Mouse (Mus musculus) neural tube, embryonic 15.5 days (tissue): ENCODE measurements around the gene Stoml1. TPM values are rescaled to one million over a fixed set of nuclear protein-coding genes. Genes with fewer than 3 reads are reported as not detected.

Experiments
- ATAC-seq: fragments of 200-750 bp; cut with Nextera tagmentation; 2 replicates; pipeline ENCODE4 v1.8.0; 2017; ENCODE audit warnings: mild to moderate bottlenecking, moderate TSS enrichment, moderate library complexity; ENCODE audit not compliant: low FRiP score
- H3K27ac ChIP-seq: fragments of 300-500 bp; sonication (generic); replicated peaks from 2 replicates; pipeline ENCODE4 v1.5.1; 2015; ENCODE audit warnings: mild to moderate bottlenecking, inconsistent platforms
- H3K27me3 ChIP-seq: fragments of 300-500 bp; sonication (generic); replicated peaks from 2 replicates; pipeline ENCODE4 v1.6.1; 2015; ENCODE audit warnings: inconsistent platforms
- H3K36me3 ChIP-seq: fragments of 300-500 bp; sonication (generic); 2 replicates; pipeline ENCODE4 v1.6.1; 2015; ENCODE audit warnings: inconsistent platforms
- H3K4me1 ChIP-seq: fragments of 300-500 bp; sonication (generic); 2 replicates; pipeline ENCODE4 v1.6.1; 2015; ENCODE audit warnings: inconsistent platforms
- H3K4me2 ChIP-seq: fragments of 300-500 bp; sonication (generic); 2 replicates; pipeline ENCODE4 v1.6.1; 2015; ENCODE audit warnings: inconsistent platforms, mild to moderate bottlenecking, moderate library complexity
- H3K4me3 ChIP-seq: fragments of 300-500 bp; sonication (generic); replicated peaks from 2 replicates; pipeline ENCODE4 v1.5.1; 2015; ENCODE audit warnings: mild to moderate bottlenecking, inconsistent platforms
- H3K9ac ChIP-seq: fragments of 300-500 bp; sonication (generic); replicated peaks from 2 replicates; pipeline ENCODE4 v1.6.1; 2015; ENCODE audit warnings: mild to moderate bottlenecking, inconsistent platforms
- H3K9me3 ChIP-seq: fragments of 300-500 bp; sonication (generic); replicated peaks from 2 replicates; pipeline ENCODE4 v1.6.1; 2016; ENCODE audit warnings: inconsistent platforms
- WGBS: fragments of 180-500 bp; shearing (Covaris S2); methylation state at CpG from one replicate; pipeline ENCODE4 v1.1.7; 2015; ENCODE audit warnings: mixed read lengths; 5-methylcytosine and 5-hydroxymethylcytosine counted together
- polyA plus RNA-seq: library from polyadenylated mRNA; unstranded; fragments of >200 nt; fragmentation: Nextera tagmentation; extraction: Ambion mirVana; gene quantifications from 2 replicates; pipeline ENCODE4 v1.2.1, GENCODE M21; 2015

Gene Stoml1
- polyA plus RNA-seq, 1 experiment from 2014 or later: 136 TPM

DNA sequence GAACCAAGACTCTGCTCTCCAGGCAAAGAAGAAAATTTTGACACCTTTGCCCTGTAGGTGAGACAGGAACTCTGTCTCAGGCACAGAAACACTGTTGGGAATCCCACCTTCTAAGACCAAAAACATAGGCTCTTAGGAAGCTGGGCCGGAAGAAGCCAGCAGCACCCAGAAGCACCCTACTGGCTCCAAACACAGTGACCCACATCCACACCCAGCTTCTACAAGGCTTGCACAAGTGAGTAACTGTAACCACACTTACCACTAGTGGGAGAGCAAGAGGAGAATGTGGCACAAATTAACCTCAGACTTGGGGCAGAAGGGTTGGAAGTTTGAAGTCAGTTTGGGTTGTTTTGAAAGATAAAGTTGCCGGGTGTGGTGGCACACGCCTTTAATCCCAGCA lies 22.8 kb downstream of the Stoml1 start:
- Histone ChIP-seq H3K9me3 (no peaks in the 10 kb centered on the region), H3K9ac (no peak overlapping the region), H3K36me3 (no peaks in the 10 kb centered on the region), H3K4me1 (peaks cover 20% of the 10 kb centered on the region), H3K4me2 (no peak overlapping the region), H3K27ac (peak overlapping the region; percentile 51), H3K4me3 (no peak overlapping the region), H3K27me3 (no peaks in the 10 kb centered on the region)
- ATAC-seq: no peak
- WGBS: 86% methylated on average over 3 of the region's 3 CpGs

DNA sequence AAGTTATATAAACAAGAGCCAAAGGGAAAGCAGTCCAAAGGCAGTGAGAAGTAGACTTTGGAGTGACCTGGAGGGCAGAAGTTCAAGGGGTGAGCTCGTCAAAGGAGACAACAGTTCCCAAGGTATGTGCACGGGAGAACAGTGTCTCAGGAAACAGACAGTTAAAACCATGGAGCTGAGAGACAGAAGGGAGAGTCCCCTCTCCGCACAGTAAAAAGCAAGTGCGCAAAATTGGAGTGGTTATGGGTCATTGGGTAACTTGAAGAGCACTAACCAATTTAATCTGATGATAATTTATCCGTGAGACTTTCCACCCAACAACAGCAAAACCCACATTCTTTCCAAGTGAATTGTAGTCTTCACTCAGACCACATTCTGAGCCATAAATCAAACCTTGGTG lies 23.4 kb downstream of the Stoml1 start:
- Histone ChIP-seq H3K4me3 (no peak overlapping the region), H3K36me3 (no peaks in the 10 kb centered on the region), H3K27ac (no peak overlapping the region), H3K27me3 (no peaks in the 10 kb centered on the region), H3K4me2 (no peak overlapping the region), H3K4me1 (peaks cover 20% of the 10 kb centered on the region), H3K9ac (no peak overlapping the region), H3K9me3 (no peaks in the 10 kb centered on the region)
- WGBS: 29% methylated on average over 5 of the region's 5 CpGs
- no peak for ATAC-seq

DNA sequence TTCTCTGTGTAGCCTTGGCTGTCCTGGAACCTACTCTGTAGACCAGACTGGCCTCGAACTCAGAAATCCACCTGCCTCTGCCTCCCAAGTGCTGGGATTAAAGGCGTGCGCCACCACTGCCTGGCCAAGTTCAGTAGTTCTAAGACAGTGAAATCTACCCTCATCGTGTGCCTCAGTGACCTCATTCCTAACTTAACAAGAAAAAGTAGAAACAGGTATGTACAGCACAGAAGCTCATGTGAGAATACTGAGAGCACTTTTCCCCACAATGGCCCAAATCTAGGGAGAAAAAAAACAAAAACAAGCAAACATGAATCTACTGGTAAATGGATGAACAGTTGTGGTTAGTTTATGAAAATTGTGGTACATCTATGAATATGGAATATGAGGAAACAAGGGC lies 25.3 kb downstream of the Stoml1 start:
- no peak overlapping the region for H3K27ac ChIP-seq
- 92% methylated on average over 4 of the region's 4 CpGs for WGBS
- H3K27me3 ChIP-seq: no peaks in the 10 kb centered on the region
- H3K9me3 ChIP-seq: no peaks in the 10 kb centered on the region
- no peak for ATAC-seq
- H3K9ac ChIP-seq: no peak overlapping the region
- H3K4me1 ChIP-seq: peaks cover 20% of the 10 kb centered on the region
- no peak overlapping the region for H3K4me3 ChIP-seq
- H3K4me2 ChIP-seq: no peak overlapping the region
- no peaks in the 10 kb centered on the region for H3K36me3 ChIP-seq

DNA sequence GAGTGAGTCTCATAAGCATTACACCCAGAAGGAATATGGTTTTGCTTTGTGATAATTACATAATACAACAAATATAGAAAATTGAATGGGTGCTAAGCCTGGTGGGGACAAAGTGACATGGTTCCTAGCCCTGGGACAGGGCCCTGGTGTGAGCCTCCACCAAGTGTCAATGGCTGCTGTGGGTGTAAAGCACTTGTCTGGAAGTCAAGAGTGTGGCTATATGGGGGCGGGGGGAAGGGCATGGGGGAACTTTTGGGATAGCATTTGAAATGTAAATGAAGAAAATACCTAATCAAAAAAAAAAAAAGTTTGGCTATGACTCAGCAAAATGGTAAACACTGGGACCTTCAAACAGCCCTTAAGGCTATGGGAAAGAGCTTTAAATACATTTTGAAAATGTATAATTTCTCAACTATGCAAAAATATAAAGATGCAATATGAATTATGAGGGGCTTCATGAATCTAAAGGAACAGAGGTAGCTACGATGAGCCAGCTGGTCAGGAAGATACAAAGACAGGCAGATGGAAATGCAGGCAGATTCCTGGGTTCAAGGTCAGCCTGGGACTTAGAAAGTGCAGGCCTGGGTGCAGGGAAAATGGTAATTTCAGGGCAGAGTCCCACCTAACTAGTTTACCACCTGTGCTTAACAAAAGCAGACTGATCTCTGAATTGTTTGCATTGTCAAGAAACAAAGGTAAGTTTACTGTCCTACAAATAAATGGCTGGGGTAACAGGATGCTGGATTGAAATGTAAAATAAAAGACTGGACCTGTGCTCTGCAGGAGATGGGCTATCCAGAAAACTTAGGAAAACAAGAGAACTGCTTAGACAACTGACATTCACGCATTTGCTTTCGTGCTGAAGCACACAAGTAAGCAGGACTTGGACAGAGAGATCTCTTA lies 26.1 kb downstream of the Stoml1 start:
- Histone ChIP-seq H3K4me3 (no peak overlapping the region), H3K4me2 (no peak overlapping the region), H3K4me1 (peaks cover 20% of the 10 kb centered on the region), H3K9me3 (no peaks in the 10 kb centered on the region), H3K9ac (no peak overlapping the region), H3K36me3 (no peaks in the 10 kb centered on the region), H3K27me3 (no peaks in the 10 kb centered on the region), H3K27ac (no peak overlapping the region)
- ATAC-seq: no peak
- WGBS: 42% methylated on average over 4 of the region's 4 CpGs

DNA sequence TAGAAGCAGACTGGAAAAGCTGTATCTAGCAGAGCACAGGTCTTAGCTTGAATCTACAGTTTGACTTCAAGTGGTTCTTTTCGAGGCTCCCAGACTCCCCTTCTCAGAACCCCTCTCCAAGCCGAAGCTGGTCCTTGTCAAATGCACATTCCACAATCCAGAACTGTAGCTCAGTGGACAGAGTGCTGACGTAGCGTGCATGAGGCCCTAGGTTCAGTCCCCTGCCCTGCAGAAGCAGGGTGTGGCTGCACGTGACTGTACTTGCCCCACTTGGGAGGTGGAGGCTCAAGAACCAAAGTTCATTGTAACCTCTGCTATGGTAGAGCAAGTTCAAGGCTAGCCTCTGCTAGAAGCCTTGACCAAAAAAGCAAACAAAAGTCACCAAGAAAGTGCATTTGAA lies 26.8 kb downstream of the Stoml1 start:
- Histone ChIP-seq H3K9me3 (no peaks in the 10 kb centered on the region), H3K27ac (no peak overlapping the region), H3K4me2 (no peak overlapping the region), H3K9ac (no peak overlapping the region), H3K4me1 (peaks cover 15% of the 10 kb centered on the region), H3K4me3 (no peak overlapping the region), H3K36me3 (no peaks in the 10 kb centered on the region), H3K27me3 (no peaks in the 10 kb centered on the region)
- ATAC-seq: no peak
- WGBS: 66% methylated on average over 5 of the region's 5 CpGs

DNA sequence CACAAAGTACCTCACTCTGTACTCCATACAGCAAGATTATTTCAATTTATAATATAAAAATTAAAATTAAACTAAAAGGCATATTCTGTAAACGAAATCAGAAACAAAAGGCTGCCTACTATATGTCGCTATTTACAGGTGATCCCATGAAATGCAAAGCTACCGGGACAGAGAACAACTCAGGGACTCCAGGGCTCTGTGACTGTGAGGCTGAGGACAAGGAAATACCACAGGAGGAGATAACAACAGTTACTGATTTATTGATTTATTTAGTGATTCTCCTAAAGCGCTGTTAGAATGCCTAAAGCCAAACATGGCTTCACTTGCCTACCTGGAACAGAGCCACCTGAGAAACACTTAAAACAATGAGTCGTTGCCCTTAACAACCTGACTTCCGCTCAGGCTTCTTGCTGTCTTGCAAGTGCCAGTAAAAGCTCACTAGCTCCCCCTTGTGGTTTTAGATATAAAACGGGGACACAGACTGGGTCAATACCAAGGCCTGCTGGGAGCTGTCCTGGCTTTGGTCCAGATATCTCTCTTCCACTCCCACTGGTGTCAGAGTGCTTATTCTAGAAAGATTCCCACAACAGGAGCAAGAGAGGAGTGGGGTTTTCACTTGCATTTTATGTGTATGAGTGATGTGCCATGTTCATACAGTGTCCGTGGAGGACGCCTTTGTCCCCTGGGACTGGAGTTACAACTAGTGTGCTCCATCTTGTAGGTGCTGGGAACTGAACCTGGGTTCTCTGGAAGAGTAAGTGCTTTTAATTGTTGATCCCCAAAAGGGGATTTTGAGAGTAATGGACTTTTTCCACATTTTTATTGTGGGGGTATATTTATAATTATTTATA lies 27.5 kb downstream of the Stoml1 start:
- Histone ChIP-seq H3K4me1 (peaks cover 10% of the 10 kb centered on the region; the same call in 1 of the 2 replicates), H3K4me2 (no peak overlapping the region), H3K9ac (no peak overlapping the region), H3K36me3 (no peaks in the 10 kb centered on the region), H3K9me3 (no peaks in the 10 kb centered on the region), H3K4me3 (no peak overlapping the region), H3K27ac (no peak overlapping the region), H3K27me3 (no peaks in the 10 kb centered on the region)
- 35% methylated on average over 9 of the region's 9 CpGs for WGBS
- ATAC-seq: peak; percentile 63; the same call in 1 of the 2 replicates

DNA sequence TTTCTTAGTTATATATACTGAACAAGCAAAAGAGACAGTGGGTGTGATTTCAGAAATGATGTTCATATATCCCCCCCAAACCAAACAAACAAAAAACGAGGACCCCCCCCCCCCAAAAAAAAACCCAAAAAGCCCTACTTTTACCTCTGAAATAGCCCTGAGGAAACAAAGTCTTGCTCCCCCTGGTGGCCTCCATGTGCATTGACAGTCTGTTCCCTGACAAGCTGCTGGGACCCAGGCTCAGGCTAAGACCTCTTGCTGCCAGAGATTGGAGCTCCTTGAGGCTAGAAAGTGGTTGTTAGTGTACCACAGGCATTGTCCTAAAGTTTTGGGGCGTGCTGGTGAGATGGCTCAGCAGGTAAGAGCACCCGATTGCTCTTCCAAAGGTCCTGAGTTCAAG lies 28.6 kb downstream of the Stoml1 start:
- no peak overlapping the region for H3K4me2 ChIP-seq
- no peaks in the 10 kb centered on the region for H3K27me3 ChIP-seq
- 58% methylated on average over 3 of the region's 3 CpGs for WGBS
- peaks cover 6% of the 10 kb centered on the region; the same call in 1 of the 2 replicates for H3K4me1 ChIP-seq
- no peak overlapping the region for H3K27ac ChIP-seq
- no peak for ATAC-seq
- H3K4me3 ChIP-seq: no peak overlapping the region
- no peaks in the 10 kb centered on the region for H3K36me3 ChIP-seq
- no peak overlapping the region for H3K9ac ChIP-seq
- no peaks in the 10 kb centered on the region for H3K9me3 ChIP-seq

DNA sequence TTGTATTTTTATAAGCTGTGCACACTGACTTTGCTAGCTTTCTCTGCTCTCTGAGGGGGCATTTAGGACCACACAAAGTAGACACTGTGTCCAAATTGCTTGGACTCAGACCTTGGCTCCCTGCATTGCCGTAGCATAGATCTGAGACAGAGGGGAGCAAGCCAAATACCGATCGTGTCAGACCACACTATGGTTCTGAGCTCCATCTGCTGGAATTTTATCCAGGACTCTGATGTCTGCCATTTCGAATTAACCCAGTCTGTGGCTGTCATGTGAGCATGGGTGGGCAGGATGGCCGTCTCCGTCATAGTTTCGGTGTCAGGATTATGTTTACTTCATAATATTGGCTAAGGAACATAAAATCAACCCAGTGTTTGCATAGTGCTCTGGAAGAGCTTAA lies 30.5 kb downstream of the Stoml1 start:
- no peak overlapping the region for H3K4me3 ChIP-seq
- no peaks in the 10 kb centered on the region for H3K27me3 ChIP-seq
- no peaks in the 10 kb centered on the region for H3K9me3 ChIP-seq
- no peak overlapping the region for H3K27ac ChIP-seq
- no peak overlapping the region for H3K4me2 ChIP-seq
- no peak overlapping the region for H3K9ac ChIP-seq
- no peak for ATAC-seq
- WGBS: 75% methylated on average over 7 of the region's 7 CpGs
- no peaks in the 10 kb centered on the region for H3K36me3 ChIP-seq
- peaks cover 6% of the 10 kb centered on the region; the same call in 1 of the 2 replicates for H3K4me1 ChIP-seq

DNA sequence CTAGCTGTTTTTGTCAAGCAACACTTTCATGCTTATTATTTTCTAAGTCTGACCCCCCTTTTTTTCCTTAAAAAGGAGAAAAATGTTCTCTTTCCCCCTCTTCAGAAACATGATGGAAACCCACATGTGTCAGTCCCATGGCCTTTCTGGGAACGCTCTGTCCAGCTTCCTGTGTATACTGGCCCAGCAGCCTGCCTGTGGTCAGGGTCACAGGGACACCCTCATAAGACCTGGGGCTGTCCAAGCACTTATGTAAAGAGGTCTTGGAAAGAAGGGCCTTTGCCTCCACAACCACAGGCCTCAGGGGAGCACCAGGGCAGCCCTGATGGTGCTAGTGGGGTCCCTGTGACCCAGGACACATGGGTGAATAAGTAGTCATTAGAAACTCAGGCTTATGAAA lies 36.1 kb downstream of the Stoml1 start:
- H3K27me3 ChIP-seq: no peaks in the 10 kb centered on the region
- no peak overlapping the region for H3K4me2 ChIP-seq

DNA sequence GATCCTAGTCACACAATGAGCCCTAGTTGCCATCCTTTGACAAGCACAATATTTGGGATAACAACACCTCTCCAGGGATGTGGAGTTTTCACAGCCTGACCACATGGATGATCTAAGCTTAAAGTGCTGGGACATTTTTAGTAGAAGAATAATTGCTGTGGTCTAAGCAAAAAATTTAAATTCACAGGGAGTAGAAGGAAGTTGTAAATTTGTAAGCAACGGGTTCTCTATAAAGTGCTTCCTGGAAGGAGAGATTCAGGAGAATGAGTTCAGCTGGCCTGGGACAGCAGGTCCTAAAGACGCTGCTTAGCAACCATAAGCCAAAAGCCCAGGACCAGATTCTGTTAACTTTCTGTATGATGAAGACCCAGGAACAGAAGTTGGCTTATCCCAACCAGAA lies 36.9 kb downstream of the Stoml1 start:
- Histone ChIP-seq H3K4me3 (no peak overlapping the region), H3K27ac (no peak overlapping the region), H3K4me1 (no peaks in the 10 kb centered on the region), H3K27me3 (no peaks in the 10 kb centered on the region), H3K9me3 (no peaks in the 10 kb centered on the region), H3K4me2 (no peak overlapping the region), H3K9ac (no peak overlapping the region), H3K36me3 (no peaks in the 10 kb centered on the region)
- WGBS: 68% methylated on average over 2 of the region's 2 CpGs
- ATAC-seq: no peak

More for the DNA sequence above, 36.1 kb downstream of the Stoml1 start:
- Histone ChIP-seq H3K9ac (no peak overlapping the region), H3K4me3 (no peak overlapping the region), H3K9me3 (no peaks in the 10 kb centered on the region), H3K4me1 (no peaks in the 10 kb centered on the region), H3K36me3 (no peaks in the 10 kb centered on the region), H3K27ac (no peak overlapping the region)
- 83% methylated on average over 1 of the region's 1 CpGs for WGBS
- ATAC-seq: no peak

DNA sequence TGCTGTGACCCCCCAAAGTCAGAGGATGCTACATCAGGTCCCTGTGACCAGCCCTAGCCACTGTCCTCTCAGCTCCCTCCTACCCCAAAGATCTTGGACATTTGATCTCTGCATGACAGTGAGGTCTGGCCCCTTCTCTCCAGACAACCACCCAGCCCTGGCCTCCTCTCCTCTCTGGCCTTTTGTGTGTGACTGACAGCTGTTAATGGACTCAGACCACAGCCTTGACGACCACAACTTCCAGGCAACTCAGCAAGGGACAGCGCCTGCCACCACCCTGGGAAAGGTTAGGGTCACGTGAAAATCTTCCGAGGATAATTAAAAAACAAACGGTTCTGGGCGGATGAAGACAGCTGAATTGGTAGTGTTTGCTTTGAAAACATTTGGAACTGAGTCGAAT lies 41.6 kb downstream of the Stoml1 start:
- no peak overlapping the region for H3K4me2 ChIP-seq
- no peak for ATAC-seq
- no peaks in the 10 kb centered on the region for H3K4me1 ChIP-seq
- no peak overlapping the region for H3K27ac ChIP-seq
- H3K36me3 ChIP-seq: no peaks in the 10 kb centered on the region
- H3K9me3 ChIP-seq: no peaks in the 10 kb centered on the region
- WGBS: 60% methylated on average over 7 of the region's 7 CpGs
- no peak overlapping the region for H3K9ac ChIP-seq
- no peaks in the 10 kb centered on the region for H3K27me3 ChIP-seq
- H3K4me3 ChIP-seq: no peak overlapping the region

DNA sequence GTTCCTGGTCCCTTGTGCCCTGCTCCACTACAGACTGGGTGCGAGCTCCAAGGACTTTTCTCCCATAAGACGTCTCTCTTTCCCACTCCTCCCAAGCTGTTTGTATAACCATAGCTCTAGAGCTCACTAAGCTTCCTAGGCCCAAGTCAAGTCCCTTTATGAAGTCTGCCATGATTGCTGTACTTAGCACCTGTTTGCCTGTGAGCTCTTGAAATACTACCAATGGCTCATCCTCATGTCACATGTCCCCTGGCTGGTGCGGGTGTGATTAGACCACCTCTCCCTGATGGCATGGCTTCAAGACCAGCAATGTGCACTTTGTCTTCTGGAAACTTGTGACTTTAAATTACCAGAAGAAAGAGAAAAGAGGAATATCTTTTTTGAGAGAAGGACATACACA lies 42.4 kb downstream of the Stoml1 start:
- H3K9me3 ChIP-seq: no peaks in the 10 kb centered on the region
- no peak for ATAC-seq
- no peak overlapping the region for H3K4me2 ChIP-seq
- H3K27ac ChIP-seq: no peak overlapping the region
- 91% methylated on average over 3 of the region's 3 CpGs for WGBS
- H3K27me3 ChIP-seq: no peaks in the 10 kb centered on the region
- H3K36me3 ChIP-seq: no peaks in the 10 kb centered on the region
- no peak overlapping the region for H3K4me3 ChIP-seq
- no peak overlapping the region for H3K9ac ChIP-seq
- no peaks in the 10 kb centered on the region for H3K4me1 ChIP-seq
